Mouse (Mus musculus) liver, embryonic 12.5 days (tissue): ENCODE data around the gene Barx1. TPM values are rescaled to one million over a fixed set of nuclear protein-coding genes. Genes with fewer than 3 reads are reported as not detected.

ENCODE experiments used
- ATAC-seq: fragments of 200-750 bp; cut with Nextera tagmentation; 2 replicates; pipeline ENCODE4 v1.8.0; 2017; ENCODE audit warnings: moderate number of reproducible peaks, mild to moderate bottlenecking, moderate library complexity
- H3K27ac ChIP-seq: fragments of 300-500 bp; sonication (generic); 2 replicates; pipeline ENCODE4 v1.5.1; 2016; ENCODE audit warnings: mild to moderate bottlenecking
- H3K27me3 ChIP-seq: fragments of 300-500 bp; sonication (generic); replicated peaks from 2 replicates; pipeline ENCODE4 v1.6.1; 2016; ENCODE audit warnings: mild to moderate bottlenecking, moderate library complexity
- H3K36me3 ChIP-seq: fragments of 300-500 bp; sonication (generic); 2 replicates; pipeline ENCODE4 v1.6.1; 2016; ENCODE audit warnings: mild to moderate bottlenecking, moderate library complexity
- H3K4me1 ChIP-seq: fragments of 300-500 bp; sonication (generic); 2 replicates; pipeline ENCODE4 v1.6.1; 2016
- H3K4me2 ChIP-seq: fragments of 300-500 bp; sonication (generic); 2 replicates; pipeline ENCODE4 v1.6.1; 2016; ENCODE audit warnings: mild to moderate bottlenecking, moderate library complexity
- H3K4me3 ChIP-seq: fragments of 300-500 bp; sonication (generic); 2 replicates; pipeline ENCODE4 v1.5.1; 2016; ENCODE audit warnings: mild to moderate bottlenecking, moderate library complexity
- H3K9ac ChIP-seq: fragments of 300-500 bp; sonication (generic); 2 replicates; pipeline ENCODE4 v1.6.1; 2016; ENCODE audit warnings: mild to moderate bottlenecking, moderate library complexity
- H3K9me3 ChIP-seq: fragments of 300-500 bp; sonication (generic); replicated peaks from 2 replicates; pipeline ENCODE4 v1.6.1; 2016; ENCODE audit warnings: mild to moderate bottlenecking, moderate library complexity
- WGBS: fragments of 180-500 bp; shearing (Covaris S2); methylation state at CpG from one replicate; pipeline ENCODE4 v1.1.7; 2016; ENCODE audit not compliant: insufficient replicate concordance; 5-methylcytosine and 5-hydroxymethylcytosine counted together
- polyA plus RNA-seq: library from polyadenylated mRNA; unstranded; fragments of >200 nt; fragmentation: Nextera tagmentation; extraction: Ambion mirVana; gene quantifications from 2 replicates; pipeline ENCODE4 v1.2.1, GENCODE M21; 2016

The Barx1 gene
- polyA plus RNA-seq, 1 experiment from 2014 or later = 7.8 TPM

DNA sequence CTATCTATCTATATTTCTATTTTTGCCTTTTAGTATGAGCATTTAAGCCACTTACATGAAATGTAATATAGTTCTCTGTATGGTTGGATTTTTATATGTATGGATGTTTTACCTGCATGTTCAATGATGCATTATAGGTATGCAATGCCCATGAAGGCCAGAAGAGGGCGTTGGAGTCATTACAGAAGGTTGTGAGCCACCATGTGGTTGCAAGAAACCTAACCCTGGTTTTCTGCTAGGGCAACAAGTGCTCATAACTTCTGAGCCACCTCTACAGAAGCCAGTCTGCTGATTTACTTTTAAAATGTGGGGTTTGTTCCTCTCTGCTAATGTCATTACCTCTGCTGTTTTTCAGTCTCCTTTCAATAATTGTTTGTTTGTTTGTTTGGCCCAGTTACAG is 12.2 kb upstream of the Barx1 start:
- peak; percentile 8; the same call in 1 of the 2 replicates for ATAC-seq
- Histone ChIP-seq H3K9ac (no peak overlapping the region), H3K27me3 (peaks cover 40% of the 10 kb centered on the region), H3K36me3 (no peaks in the 10 kb centered on the region), H3K4me2 (no peak overlapping the region), H3K9me3 (no peaks in the 10 kb centered on the region), H3K27ac (no peak overlapping the region), H3K4me1 (peaks cover 15% of the 10 kb centered on the region), H3K4me3 (no peak overlapping the region)
- 0% methylated on average over 1 of the region's 1 CpGs for WGBS

DNA sequence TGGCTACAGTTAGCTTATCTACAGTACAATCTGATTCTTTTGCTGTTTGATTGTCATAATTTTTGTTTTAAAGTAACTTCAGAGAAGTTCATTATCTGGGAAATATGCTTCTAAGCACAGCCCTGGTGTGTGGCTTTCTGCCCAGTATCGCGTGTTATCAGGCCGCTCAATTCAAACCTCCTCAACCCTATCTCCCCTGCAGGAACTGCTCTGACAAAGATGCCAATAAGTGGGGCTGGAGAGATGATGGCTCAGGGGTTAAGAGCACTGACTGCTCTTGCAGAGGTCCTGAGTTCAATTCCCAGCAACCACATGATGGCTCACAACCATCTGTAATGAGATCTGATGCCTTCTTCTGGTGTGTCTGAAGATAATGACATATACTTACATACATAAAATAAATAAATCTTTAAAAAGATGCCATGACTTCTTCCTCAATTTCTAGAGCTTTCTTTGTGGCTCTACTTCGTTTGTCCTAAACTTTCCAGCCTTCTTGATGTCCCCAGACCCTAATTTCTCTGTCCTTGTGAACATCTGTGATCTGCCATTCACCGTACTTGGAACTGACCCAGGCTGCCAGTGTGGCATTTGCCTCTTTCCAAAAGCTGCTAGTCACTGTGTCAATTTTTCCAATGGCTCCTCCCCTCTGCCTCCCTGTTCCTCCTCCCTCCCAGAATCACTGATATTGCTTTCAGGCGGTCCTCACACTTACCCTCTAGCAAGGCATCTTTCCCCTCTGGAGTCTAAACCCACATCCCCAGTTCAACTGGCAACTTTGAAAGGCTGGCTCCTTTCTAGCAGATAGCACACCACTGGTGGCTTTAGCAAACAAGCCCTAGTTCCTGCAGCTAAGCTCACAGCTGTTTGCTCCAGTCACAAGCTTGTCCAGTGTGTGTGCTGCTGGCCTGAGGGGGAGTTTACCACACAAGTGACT is 11.4 kb upstream of the Barx1 start:
- WGBS = 29% methylated on average over 6 of the region's 6 CpGs
- H3K27me3 ChIP-seq = peaks cover 48% of the 10 kb centered on the region
- H3K9me3 ChIP-seq = no peaks in the 10 kb centered on the region
- no peak overlapping the region for H3K4me2 ChIP-seq
- H3K36me3 ChIP-seq = no peaks in the 10 kb centered on the region
- no peak overlapping the region for H3K27ac ChIP-seq
- H3K9ac ChIP-seq = no peak overlapping the region
- H3K4me3 ChIP-seq = no peak overlapping the region
- H3K4me1 ChIP-seq = peaks cover 15% of the 10 kb centered on the region
- ATAC-seq = peak; percentile 85

DNA sequence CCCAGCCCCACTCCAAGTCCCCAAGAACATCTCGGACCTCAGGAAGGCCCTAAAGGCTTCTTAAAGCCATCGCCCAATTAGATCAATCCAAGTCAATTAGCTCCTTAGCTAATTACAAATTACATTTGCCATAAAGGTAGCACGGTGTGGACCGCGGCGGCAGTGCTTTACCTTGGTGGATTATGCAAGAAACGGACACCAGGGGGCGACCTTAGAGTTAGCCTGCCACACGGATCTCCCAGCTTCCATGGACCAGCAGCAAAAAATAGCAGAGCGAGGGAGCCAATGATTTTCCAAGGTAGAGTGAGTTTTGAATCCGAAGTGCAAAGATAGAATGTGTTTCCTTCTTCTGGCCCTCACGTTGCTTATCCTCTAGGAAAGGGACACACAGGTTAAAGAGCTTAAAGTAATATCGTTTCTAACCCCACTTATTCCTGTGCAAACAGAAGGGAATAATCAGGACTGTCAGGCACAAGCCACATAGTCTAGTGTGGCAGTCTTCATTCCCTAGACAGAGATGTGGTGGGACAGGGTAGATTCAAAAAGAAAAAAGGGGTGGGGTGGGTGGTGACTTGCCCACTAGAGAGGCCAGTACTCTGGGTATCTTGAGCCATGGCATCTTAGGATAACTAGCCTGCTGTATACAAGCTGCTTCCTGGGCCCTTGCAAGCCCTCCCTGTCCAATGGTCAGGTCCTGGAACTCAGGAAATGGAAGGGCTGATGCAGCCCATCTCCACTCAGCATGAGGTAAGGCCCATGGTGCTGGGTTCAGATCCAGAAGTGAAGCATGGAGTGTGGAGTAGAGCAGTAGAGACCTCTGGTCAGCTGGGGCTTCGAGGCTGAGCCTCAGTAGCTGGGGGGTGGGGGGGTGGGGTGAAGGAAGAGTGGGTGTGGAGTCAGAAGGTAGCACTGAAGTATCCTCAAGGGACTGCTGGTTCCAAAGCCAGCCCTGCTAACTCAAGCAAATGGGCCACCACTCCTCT is 8.7 kb upstream of the Barx1 start:
- Histone ChIP-seq H3K9ac (no peak overlapping the region), H3K27ac (no peak overlapping the region), H3K4me1 (peaks cover 15% of the 10 kb centered on the region), H3K4me2 (no peak overlapping the region), H3K36me3 (no peaks in the 10 kb centered on the region), H3K4me3 (no peak overlapping the region), H3K27me3 (peaks cover 75% of the 10 kb centered on the region), H3K9me3 (no peaks in the 10 kb centered on the region)
- 6% methylated on average over 14 of the region's 14 CpGs for WGBS
- ATAC-seq = no peak

DNA sequence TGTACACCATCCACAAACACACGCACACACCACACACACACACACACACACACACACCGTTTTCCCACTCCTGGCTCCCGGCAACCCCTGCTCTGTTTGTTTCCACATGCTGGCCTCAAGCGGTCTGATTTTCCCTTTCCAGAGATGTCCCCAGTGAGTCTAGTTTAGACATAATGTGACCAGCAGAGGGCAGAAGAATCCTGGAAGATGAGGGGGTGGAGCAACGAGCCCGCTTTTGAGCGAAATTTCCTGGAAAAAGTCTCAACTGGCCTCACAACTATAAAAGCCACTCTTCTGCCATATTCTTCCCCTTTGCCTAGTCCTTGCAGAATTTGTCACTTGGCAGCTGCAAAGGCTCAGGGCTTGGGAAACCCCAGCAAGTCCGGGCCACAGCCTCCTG is 7.2 kb upstream of the Barx1 start:
- Histone ChIP-seq H3K36me3 (no peaks in the 10 kb centered on the region), H3K4me3 (no peak overlapping the region), H3K4me1 (peaks cover 14% of the 10 kb centered on the region), H3K4me2 (no peak overlapping the region), H3K27me3 (peaks cover 90% of the 10 kb centered on the region), H3K27ac (no peak overlapping the region), H3K9ac (no peak overlapping the region), H3K9me3 (no peaks in the 10 kb centered on the region)
- no peak for ATAC-seq
- WGBS = 4% methylated on average over 8 of the region's 8 CpGs

DNA sequence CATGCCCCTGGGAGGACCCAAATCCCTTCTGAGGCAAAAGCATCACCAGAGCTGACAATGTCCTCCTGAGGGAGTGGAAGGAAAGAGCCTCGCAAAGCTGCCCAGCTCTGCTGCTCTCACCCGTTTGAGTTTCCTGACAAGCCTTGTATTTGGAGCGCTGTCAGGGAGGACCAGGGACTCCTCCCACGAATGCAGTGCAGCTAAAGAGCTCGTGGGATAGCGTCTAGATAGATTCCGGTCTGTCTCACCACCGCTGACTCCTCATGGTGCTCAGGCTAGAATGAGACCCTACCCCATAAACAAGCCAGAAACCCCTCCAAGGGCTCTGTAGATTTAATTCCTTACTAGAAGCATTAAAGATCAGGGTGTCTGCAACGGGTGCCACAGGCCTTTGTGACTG is 5.0 kb upstream of the Barx1 start:
- no peaks in the 10 kb centered on the region for H3K36me3 ChIP-seq
- no peak overlapping the region for H3K27ac ChIP-seq
- peaks cover 99% of the 10 kb centered on the region for H3K27me3 ChIP-seq
- no peaks in the 10 kb centered on the region for H3K9me3 ChIP-seq
- H3K4me2 ChIP-seq = no peak overlapping the region
- H3K9ac ChIP-seq = no peak overlapping the region
- no peaks in the 10 kb centered on the region for H3K4me1 ChIP-seq
- WGBS = 5% methylated on average over 9 of the region's 9 CpGs
- ATAC-seq = no peak
- no peak overlapping the region for H3K4me3 ChIP-seq

DNA sequence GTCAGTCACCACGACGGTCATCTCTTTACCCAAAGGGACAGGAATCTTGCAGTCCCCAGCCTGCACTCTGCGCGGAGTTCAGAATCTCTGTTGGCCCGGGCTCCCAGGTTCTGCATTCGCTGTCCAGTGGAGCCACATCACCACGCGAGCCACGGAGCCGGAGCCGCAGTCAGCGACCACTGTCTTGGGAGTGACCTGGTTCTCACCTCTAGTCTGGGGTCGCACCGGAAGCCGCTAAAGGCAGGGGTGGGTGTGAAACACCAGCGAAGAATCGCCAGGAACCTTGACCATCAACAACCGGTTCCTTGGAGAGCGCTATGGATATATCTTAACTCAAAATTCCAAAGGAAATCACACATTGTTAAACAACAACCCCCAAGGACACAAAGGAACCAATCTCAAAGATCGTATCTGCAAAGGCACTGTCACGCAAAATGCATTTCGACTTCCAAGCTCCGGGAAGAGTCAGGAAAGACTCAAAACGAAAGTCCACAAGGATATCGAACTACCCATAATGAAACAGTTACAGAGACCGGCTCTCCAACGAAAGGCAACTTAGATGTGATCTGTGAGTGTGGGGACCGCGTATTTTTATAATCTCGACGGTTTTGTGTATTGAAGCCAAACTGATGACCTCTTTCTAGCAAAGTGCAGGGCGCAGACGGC is 4.1 kb upstream of the Barx1 start:
- Histone ChIP-seq H3K27ac (no peak overlapping the region), H3K9me3 (no peaks in the 10 kb centered on the region), H3K36me3 (no peaks in the 10 kb centered on the region), H3K9ac (no peak overlapping the region), H3K4me3 (no peak overlapping the region), H3K4me1 (no peaks in the 10 kb centered on the region; the same call in 1 of the 2 replicates), H3K27me3 (peaks cover 99% of the 10 kb centered on the region), H3K4me2 (peak overlapping the region; percentile 12)
- WGBS = 2% methylated on average over 33 of the region's 33 CpGs
- ATAC-seq = no peak

DNA sequence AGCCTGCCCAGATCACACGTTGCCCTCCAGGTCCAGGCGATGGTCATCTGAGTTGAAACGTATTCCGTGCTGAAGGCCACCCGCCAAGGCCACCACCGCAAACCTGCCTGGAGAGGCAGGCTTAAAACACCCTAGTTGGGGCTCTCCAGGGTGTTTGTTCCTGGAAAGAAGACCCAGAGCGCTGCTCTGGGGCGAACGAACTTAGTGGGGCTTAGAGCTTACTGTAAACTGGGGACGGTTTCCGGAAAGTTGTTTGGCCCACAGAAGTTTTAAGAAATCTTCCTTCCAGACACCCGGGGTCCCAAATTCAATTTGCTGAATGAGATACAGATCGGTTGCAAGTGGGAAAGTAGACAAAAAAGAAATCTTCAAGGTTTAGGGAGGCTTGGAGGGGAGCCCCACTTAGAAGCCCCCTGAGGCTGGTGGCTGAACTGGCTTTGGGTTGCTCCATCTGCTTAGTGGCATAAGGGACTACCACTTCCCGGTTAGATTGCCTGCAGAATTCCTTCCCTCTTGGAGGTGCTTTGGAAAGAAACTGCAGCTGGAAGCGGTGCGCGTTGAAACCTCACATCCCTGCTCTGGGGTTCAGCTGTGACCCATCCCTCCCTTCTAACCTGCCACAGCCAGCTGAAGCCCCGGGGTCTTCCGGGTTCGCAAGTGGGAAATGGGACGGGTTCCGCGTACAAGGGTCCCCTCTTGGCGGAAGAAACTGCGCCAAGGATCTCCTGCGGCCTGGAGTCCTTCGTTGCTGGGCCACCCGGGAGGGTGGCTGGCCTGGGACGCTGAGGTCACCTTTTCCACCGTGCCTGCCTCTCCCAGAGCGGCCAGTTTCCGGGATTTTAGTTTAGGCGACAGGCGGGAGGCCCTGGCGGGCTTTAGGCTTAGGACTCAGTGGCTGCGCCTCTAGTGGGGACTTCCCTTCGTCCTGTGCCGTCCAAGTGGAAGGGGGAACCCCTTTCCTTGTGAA is 3.3 kb upstream of the Barx1 start:
- Histone ChIP-seq H3K9me3 (no peaks in the 10 kb centered on the region), H3K36me3 (no peaks in the 10 kb centered on the region), H3K27ac (no peak overlapping the region), H3K4me1 (no peaks in the 10 kb centered on the region; the same call in 1 of the 2 replicates), H3K4me2 (peak overlapping the region; percentile 38), H3K9ac (no peak overlapping the region), H3K4me3 (peak overlapping the region; percentile 10; the same call in 1 of the 2 replicates), H3K27me3 (peaks cover 100% of the 10 kb centered on the region)
- 2% methylated on average over 38 of the region's 38 CpGs for WGBS
- no peak for ATAC-seq

DNA sequence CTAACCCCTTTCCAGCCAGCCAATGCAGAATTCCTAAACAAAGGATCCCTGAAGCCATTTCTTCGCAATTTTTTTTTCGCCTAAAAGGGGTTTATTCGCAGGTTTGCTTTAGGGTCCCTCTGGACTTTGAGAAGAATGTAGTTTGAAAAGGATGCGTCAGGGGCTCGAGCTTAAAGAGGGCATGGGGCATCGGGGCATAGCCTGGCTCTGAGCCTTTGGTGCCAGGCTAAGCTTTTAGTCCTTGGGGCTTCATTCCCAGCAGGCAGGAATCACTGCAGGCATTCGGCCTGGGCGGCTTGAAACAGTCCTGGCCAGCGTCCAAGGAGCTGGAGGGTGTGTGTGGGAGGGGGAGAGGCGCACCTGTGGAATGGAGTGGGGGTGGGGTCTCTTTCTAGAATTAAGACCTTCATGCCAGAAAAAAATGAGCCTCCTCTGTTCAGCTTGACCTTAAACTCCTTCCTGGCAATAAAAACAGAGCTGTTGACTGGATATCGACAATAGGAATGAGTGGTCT is 2.5 kb upstream of the Barx1 start:
- Histone ChIP-seq H3K4me3 (no peak overlapping the region), H3K27me3 (peaks cover 100% of the 10 kb centered on the region), H3K9me3 (no peaks in the 10 kb centered on the region), H3K4me1 (no peaks in the 10 kb centered on the region; the same call in 1 of the 2 replicates), H3K4me2 (no peak overlapping the region), H3K9ac (no peak overlapping the region), H3K36me3 (no peaks in the 10 kb centered on the region), H3K27ac (no peak overlapping the region)
- no peak for ATAC-seq
- WGBS = 8% methylated on average over 11 of the region's 11 CpGs

DNA sequence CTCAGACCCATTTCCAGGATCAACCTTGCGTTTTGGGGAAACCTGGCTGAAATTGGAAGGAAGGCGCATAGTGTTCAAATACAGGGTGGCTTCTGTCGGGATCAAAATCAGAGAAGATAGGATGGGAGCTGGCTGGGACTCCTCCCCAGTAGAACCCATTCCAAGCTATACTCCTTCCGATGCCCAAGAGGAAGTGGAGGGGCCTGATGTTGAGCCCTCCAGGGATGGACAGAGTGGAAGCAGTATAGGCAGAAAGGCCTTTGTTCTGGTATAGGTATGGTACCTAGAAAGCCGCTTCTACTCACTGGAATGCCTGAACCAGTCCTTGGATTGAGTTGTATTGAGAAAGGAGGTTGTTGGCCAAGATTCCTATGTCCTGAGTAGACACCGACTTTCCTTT is 2.1 kb upstream of the Barx1 start:
- Histone ChIP-seq H3K9ac (no peak overlapping the region), H3K36me3 (no peaks in the 10 kb centered on the region), H3K27me3 (peaks cover 100% of the 10 kb centered on the region), H3K4me2 (no peak overlapping the region), H3K4me3 (no peak overlapping the region), H3K9me3 (no peaks in the 10 kb centered on the region), H3K4me1 (no peaks in the 10 kb centered on the region; the same call in 1 of the 2 replicates), H3K27ac (no peak overlapping the region)
- WGBS = 12% methylated on average over 6 of the region's 6 CpGs
- no peak for ATAC-seq

DNA sequence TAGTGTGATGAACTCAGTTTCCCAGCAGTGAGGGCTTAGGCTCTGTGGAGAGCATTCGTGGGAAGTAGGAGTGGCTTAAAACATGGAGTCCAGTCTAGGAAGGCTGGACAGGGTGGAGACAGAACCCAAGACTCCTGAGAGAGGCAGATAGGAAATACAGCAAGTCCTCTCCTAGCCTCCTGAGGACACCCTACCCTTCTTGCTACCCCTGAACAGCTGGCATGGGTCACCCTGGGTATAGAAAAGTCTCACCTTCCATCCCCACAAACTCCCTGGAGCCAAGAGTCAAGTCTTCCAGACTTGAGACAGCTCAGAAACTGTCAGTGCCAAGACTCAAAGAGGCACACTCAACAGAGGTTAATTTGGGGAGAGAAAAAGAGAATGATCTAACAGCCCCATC is 1.2 kb upstream of the Barx1 start:
- H3K36me3 ChIP-seq = no peaks in the 10 kb centered on the region
- H3K4me1 ChIP-seq = no peaks in the 10 kb centered on the region; the same call in 1 of the 2 replicates
- H3K4me3 ChIP-seq = no peak overlapping the region
- WGBS = 3% methylated on average over 1 of the region's 1 CpGs
- no peak overlapping the region for H3K27ac ChIP-seq
- no peak overlapping the region for H3K4me2 ChIP-seq
- peaks cover 100% of the 10 kb centered on the region for H3K27me3 ChIP-seq
- no peaks in the 10 kb centered on the region for H3K9me3 ChIP-seq
- no peak for ATAC-seq
- H3K9ac ChIP-seq = no peak overlapping the region
